Mouse (Mus musculus) liver, adult 2 months (tissue): ENCODE measurements around the gene Elmod2. TPM values are rescaled to one million over a fixed set of nuclear protein-coding genes. Genes with fewer than 3 reads are reported as not detected.
"Not testable (repeated sequence)": the region's sequence is repeated elsewhere in the genome, so short reads cannot be mapped to it uniquely, and the experiment has no call there.

ENCODE experiments used
- DNase-seq: peaks from one replicate; pipeline ENCODE4 v3.0.0-alpha.2; 2011; ENCODE audit warnings: low read depth, low spot score; ENCODE audit errors: extremely low read depth
- H3K27ac ChIP-seq: fragments of 200-500 bp; replicated peaks from 2 replicates; pipeline ENCODE4 v1.5.1; 2012; ENCODE audit warnings: low read depth, mild to moderate bottlenecking, control low read depth, inconsistent platforms, low read length; ENCODE audit not compliant: insufficient read depth
- H3K27me3 ChIP-seq: fragments of 200-500 bp; 2 replicates; pipeline ENCODE4 v1.6.1; 2012; ENCODE audit warnings: mild to moderate bottlenecking, moderate library complexity, low read length, inconsistent platforms; ENCODE audit not compliant: control insufficient read depth, insufficient read depth
- H3K36me3 ChIP-seq: fragments of 200-500 bp; 2 replicates; pipeline ENCODE4 v1.6.1; 2012; ENCODE audit warnings: low read length, inconsistent platforms; ENCODE audit not compliant: control insufficient read depth, insufficient read depth
- H3K4me1 ChIP-seq: fragments of 200-500 bp; 2 replicates; pipeline ENCODE4 v1.6.1; 2011; ENCODE audit warnings: low read length; ENCODE audit not compliant: control insufficient read depth, insufficient read depth
- H3K4me3 ChIP-seq: fragments of 200-500 bp; 2 replicates; pipeline ENCODE4 v1.5.1; 2011; ENCODE audit warnings: low read depth, mild to moderate bottlenecking, control low read depth, low read length, moderate library complexity; ENCODE audit not compliant: insufficient read depth
- H3K79me2 ChIP-seq: fragments of 200-500 bp; 2 replicates; pipeline ENCODE4 v1.6.1; 2012; ENCODE audit warnings: inconsistent platforms, mild to moderate bottlenecking, low read length, moderate library complexity; ENCODE audit not compliant: control insufficient read depth, insufficient read depth
- H3K9ac ChIP-seq: fragments of 200-500 bp; 2 replicates; pipeline ENCODE4 v1.6.1; 2012; ENCODE audit warnings: low read depth, mild to moderate bottlenecking, control low read depth, inconsistent platforms, low read length
- CTCF ChIP-seq: fragments of 200-500 bp; IDR thresholded peaks from 2 replicates; pipeline ENCODE4 v1.5.1; 2011; ENCODE audit warnings: low read depth, low read length, control low read depth
- POLR2A ChIP-seq: fragments of 200-500 bp; IDR thresholded peaks from 2 replicates; pipeline ENCODE4 v1.6.1; 2011; ENCODE audit warnings: low read length, control low read depth; ENCODE audit not compliant: insufficient read depth; ENCODE audit errors: extremely low read depth
- WGBS: fragments of 180-500 bp; shearing (Covaris S2); methylation state at CpG from one replicate; pipeline ENCODE4 v1.1.7; 2018; 5-methylcytosine and 5-hydroxymethylcytosine counted together
- polyA plus RNA-seq: library from polyadenylated mRNA; depleted of rRNA; stranded (reverse); fragments of >200 nt; gene quantifications from 2 replicates; pipeline ENCODE4 v1.2.3, GENCODE M21; 2012
- total RNA-seq: library from RNA; depleted of rRNA; stranded (reverse); fragments of >200 nt; gene quantifications from 2 replicates; pipeline ENCODE4 v1.2.3, GENCODE M21; 2014

The Elmod2 gene
- total and polyA plus RNA-seq, 2 experiments, result 2.0 to 15.9 TPM

- H3K27ac ChIP-seq, result no peak overlapping the region
- peaks cover 23% of the 10 kb centered on the region for H3K36me3 ChIP-seq
- H3K4me3 ChIP-seq, result no peak overlapping the region
- H3K27me3 ChIP-seq, result no peaks in the 10 kb centered on the region
- no peaks in the 10 kb centered on the region for H3K4me1 ChIP-seq
- WGBS, result 94% methylated on average over 2 of the region's 2 CpGs
- TF ChIP-seq CTCF, result peak; percentile 35; the same call in 1 of the 2 replicates
- TF ChIP-seq POLR2A, result no peak
- H3K9ac ChIP-seq, result no peak overlapping the region
- DNase-seq, result no peak
- H3K79me2 ChIP-seq, result no peaks in the 10 kb centered on the region
Observed at GRCm38 (mm10) chr8:83323056-83323455, 9.2 kb downstream of the Elmod2 start.

DNA sequence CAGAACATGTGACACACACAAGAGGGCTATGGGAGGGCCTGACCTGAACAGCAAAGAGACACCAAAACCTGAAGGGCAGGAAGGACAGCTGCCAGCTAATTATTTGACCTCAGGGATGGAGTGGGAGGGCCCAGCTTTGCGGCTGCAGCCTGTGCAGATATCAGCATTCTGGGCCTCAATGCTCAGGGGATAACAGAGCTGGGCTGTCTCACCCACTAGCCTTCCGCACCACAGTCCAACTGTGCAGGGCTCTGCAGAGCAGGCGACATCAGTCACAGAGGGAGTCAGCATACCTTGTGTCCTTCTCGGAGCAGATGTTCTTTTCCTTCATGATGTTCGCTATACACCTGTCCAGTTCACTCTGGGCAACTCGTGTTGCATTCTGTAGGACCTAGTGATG is 9.9 kb downstream of the Elmod2 start:
- H3K36me3 ChIP-seq, result peaks cover 23% of the 10 kb centered on the region
- TF ChIP-seq POLR2A (no peak), CTCF (no peak)
- no peak overlapping the region for H3K9ac ChIP-seq
- no peak for DNase-seq
- no peak overlapping the region for H3K4me3 ChIP-seq
- no peaks in the 10 kb centered on the region for H3K4me1 ChIP-seq
- H3K27me3 ChIP-seq, result no peaks in the 10 kb centered on the region
- H3K79me2 ChIP-seq, result no peaks in the 10 kb centered on the region
- H3K27ac ChIP-seq, result no peak overlapping the region
- 93% methylated on average over 6 of the region's 6 CpGs for WGBS

DNA sequence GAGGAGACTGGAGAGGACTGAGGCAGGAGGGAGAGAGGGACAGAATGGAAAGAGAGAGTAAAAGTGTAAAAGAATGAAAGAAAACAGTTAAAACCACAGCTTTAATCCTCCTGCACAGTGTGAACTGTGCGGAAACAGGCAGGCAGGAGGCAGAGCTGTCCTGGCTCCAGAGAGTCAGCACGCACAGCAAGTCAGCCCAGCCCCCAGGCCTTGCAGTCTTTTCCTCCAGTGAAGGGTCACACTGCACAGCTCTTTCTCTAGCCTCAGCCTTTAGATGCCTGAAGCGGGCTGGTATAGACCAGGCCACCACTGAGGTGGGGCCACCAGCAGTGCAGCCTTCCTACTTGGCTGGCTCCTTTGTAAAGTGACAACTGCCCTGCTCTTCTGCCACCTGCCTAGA is 11.7 kb downstream of the Elmod2 start:
- TF ChIP-seq POLR2A (no peak), CTCF (no peak)
- peaks cover 33% of the 10 kb centered on the region for H3K36me3 ChIP-seq
- 96% methylated on average over 3 of the region's 3 CpGs for WGBS

GRCm38 (mm10) chr8:83315691-83316090 is 16.6 kb downstream of the Elmod2 start:
- TF ChIP-seq CTCF, result no peak
- TF ChIP-seq POLR2A, result no peak
- H3K4me3 ChIP-seq, result no peak overlapping the region
- 93% methylated on average over 2 of the region's 2 CpGs for WGBS
- H3K4me1 ChIP-seq, result no peaks in the 10 kb centered on the region
- no peak for DNase-seq
- H3K36me3 ChIP-seq, result peaks cover 35% of the 10 kb centered on the region
- H3K27me3 ChIP-seq, result no peaks in the 10 kb centered on the region
- no peaks in the 10 kb centered on the region for H3K79me2 ChIP-seq
- no peak overlapping the region for H3K27ac ChIP-seq
- no peak overlapping the region for H3K9ac ChIP-seq

More for the DNA sequence above, 11.7 kb downstream of the Elmod2 start:
- no peaks in the 10 kb centered on the region for H3K79me2 ChIP-seq
- H3K27me3 ChIP-seq, result no peaks in the 10 kb centered on the region
- H3K27ac ChIP-seq, result no peak overlapping the region
- H3K9ac ChIP-seq, result no peak overlapping the region
- DNase-seq, result no peak
- no peak overlapping the region for H3K4me3 ChIP-seq
- H3K4me1 ChIP-seq, result no peaks in the 10 kb centered on the region

DNA sequence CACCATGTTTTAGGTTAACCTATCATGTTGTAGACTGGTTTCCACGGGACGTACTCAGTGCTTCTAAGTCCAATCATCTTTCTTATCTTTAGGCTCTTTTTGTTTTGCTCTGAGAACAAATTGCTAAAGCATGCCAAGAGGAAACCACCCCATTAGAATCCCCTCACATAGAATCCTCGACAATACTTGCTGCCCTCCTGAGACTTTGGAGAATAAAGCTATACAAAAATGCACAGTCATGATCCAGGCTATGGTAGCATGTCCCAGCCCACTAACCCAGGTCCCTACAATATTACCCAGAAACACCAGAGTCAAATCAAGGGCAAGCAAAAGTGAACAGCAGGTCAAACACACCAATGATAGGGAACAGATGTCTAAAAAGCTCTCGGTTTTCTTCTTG is 17.2 kb downstream of the Elmod2 start:
- not testable (repeated sequence) for H3K79me2 ChIP-seq, H3K9ac ChIP-seq, H3K27me3 ChIP-seq, H3K4me3 ChIP-seq, H3K27ac ChIP-seq, DNase-seq, H3K4me1 ChIP-seq
- WGBS, result 89% methylated on average over 4 of the region's 4 CpGs
- peaks cover 34% of the 10 kb centered on the region for H3K36me3 ChIP-seq

- TF ChIP-seq POLR2A (no peak), CTCF (no peak)
- no peaks in the 10 kb centered on the region for H3K79me2 ChIP-seq
- 84% methylated on average over 6 of the region's 6 CpGs for WGBS
Observed at GRCm38 (mm10) chr8:83309836-83310235, 22.4 kb downstream of the Elmod2 start.

More at GRCm38 (mm10) chr8:83309836-83310235, 22.4 kb downstream of the Elmod2 start:
- no peak for DNase-seq
- Histone ChIP-seq H3K27me3 (no peaks in the 10 kb centered on the region), H3K36me3 (peaks cover 11% of the 10 kb centered on the region; the same call in 1 of the 2 replicates), H3K4me3 (no peak overlapping the region), H3K9ac (no peak overlapping the region), H3K4me1 (no peaks in the 10 kb centered on the region), H3K27ac (no peak overlapping the region)
